Mouse (Mus musculus) testis, adult 2 months (tissue): ENCODE measurements around the gene Zfp69. TPM values are rescaled to one million over a fixed set of nuclear protein-coding genes. Genes with fewer than 3 reads are reported as not detected.

Source experiments
- H3K27ac ChIP-seq: fragments of 200-500 bp; 2 replicates; pipeline ENCODE4 v1.5.1; 2012; ENCODE audit warnings: low read depth, low read length; ENCODE audit not compliant: control insufficient read depth, insufficient read depth
- H3K27me3 ChIP-seq: fragments of 200-500 bp; 2 replicates; pipeline ENCODE4 v1.6.1; 2012; ENCODE audit warnings: mild to moderate bottlenecking, low read length, moderate library complexity; ENCODE audit not compliant: control insufficient read depth, insufficient read depth
- H3K36me3 ChIP-seq: fragments of 200-500 bp; 2 replicates; pipeline ENCODE4 v1.6.1; 2012; ENCODE audit warnings: mild to moderate bottlenecking, low read length; ENCODE audit not compliant: control insufficient read depth, insufficient read depth
- H3K4me1 ChIP-seq: fragments of 200-500 bp; 2 replicates; pipeline ENCODE4 v1.6.1; 2012; ENCODE audit warnings: low read length; ENCODE audit not compliant: control insufficient read depth, insufficient read depth
- H3K4me3 ChIP-seq: fragments of 200-500 bp; 2 replicates; pipeline ENCODE4 v1.5.1; 2012; ENCODE audit warnings: low read depth, mild to moderate bottlenecking, low read length, moderate library complexity, mixed read lengths; ENCODE audit not compliant: control insufficient read depth
- CTCF ChIP-seq: fragments of 200-500 bp; IDR thresholded peaks from 2 replicates; pipeline ENCODE4 v1.5.1; 2012; ENCODE audit warnings: low read depth, mild to moderate bottlenecking, inconsistent platforms, low read length, moderate library complexity; ENCODE audit not compliant: control insufficient read depth, insufficient read depth, insufficient replicate concordance
- POLR2A ChIP-seq: fragments of 200-500 bp; IDR thresholded peaks from 2 replicates; pipeline ENCODE4 v1.6.1; 2012; ENCODE audit warnings: low read depth, mild to moderate bottlenecking, inconsistent platforms, low read length, moderate library complexity; ENCODE audit not compliant: control insufficient read depth
- polyA plus RNA-seq: library from polyadenylated mRNA; depleted of rRNA; stranded (reverse); fragments of >200 nt; gene quantifications from 2 replicates; pipeline ENCODE4 v1.2.3, GENCODE M21; 2012

Gene Zfp69
- polyA plus RNA-seq, 1 experiment, result 2.4 TPM

- Histone ChIP-seq H3K27me3 (no peaks in the 10 kb centered on the region), H3K36me3 (no peaks in the 10 kb centered on the region), H3K27ac (no peak overlapping the region), H3K4me1 (peaks cover 8% of the 10 kb centered on the region), H3K4me3 (no peak overlapping the region)
- TF ChIP-seq CTCF (no peak), POLR2A (no peak)
These were observed 1.5 kb upstream of the Zfp69 start for GRCm38 (mm10) chr4:120953038-120953437.

GRCm38 (mm10) chr4:120952163-120952562, 664 bp upstream of the Zfp69 start:
- H3K27ac ChIP-seq, result no peak overlapping the region
- peaks cover 8% of the 10 kb centered on the region for H3K4me1 ChIP-seq
- H3K4me3 ChIP-seq, result no peak overlapping the region
- TF ChIP-seq CTCF, result no peak
- no peak for TF ChIP-seq POLR2A
- H3K27me3 ChIP-seq, result no peaks in the 10 kb centered on the region
- H3K36me3 ChIP-seq, result no peaks in the 10 kb centered on the region

GRCm38 (mm10) chr4:120950763-120951427, 604 bp downstream of the Zfp69 start:
- no peak for TF ChIP-seq CTCF
- no peak for TF ChIP-seq POLR2A
- Histone ChIP-seq H3K4me1 (peaks cover 8% of the 10 kb centered on the region), H3K4me3 (peak overlapping the region; percentile 97), H3K27me3 (no peaks in the 10 kb centered on the region), H3K27ac (peak overlapping the region; percentile 74), H3K36me3 (no peaks in the 10 kb centered on the region)

GRCm38 (mm10) chr4:120948938-120949337, 2.6 kb downstream of the Zfp69 start:
- H3K36me3 ChIP-seq, result no peaks in the 10 kb centered on the region
- H3K4me3 ChIP-seq, result no peak overlapping the region
- no peaks in the 10 kb centered on the region for H3K27me3 ChIP-seq
- H3K4me1 ChIP-seq, result peaks cover 8% of the 10 kb centered on the region
- no peak for TF ChIP-seq POLR2A
- TF ChIP-seq CTCF, result no peak
- no peak overlapping the region for H3K27ac ChIP-seq

- H3K4me3 ChIP-seq, result no peak overlapping the region
- H3K27ac ChIP-seq, result no peak overlapping the region
- H3K27me3 ChIP-seq, result no peaks in the 10 kb centered on the region
- no peak for TF ChIP-seq CTCF
- no peak for TF ChIP-seq POLR2A
- peaks cover 2% of the 10 kb centered on the region; the same call in 1 of the 2 replicates for H3K4me1 ChIP-seq
- H3K36me3 ChIP-seq, result no peaks in the 10 kb centered on the region
These were observed 16.5 kb downstream of the Zfp69 start for GRCm38 (mm10) chr4:120935006-120935405.

GRCm38 (mm10) chr4:120930736-120931135, 20.8 kb downstream of the Zfp69 start:
- H3K4me1 ChIP-seq, result peaks cover 2% of the 10 kb centered on the region; the same call in 1 of the 2 replicates
- H3K27ac ChIP-seq, result no peak overlapping the region
- TF ChIP-seq CTCF (no peak), POLR2A (no peak)
- H3K27me3 ChIP-seq, result no peaks in the 10 kb centered on the region
- no peak overlapping the region; the same call in 1 of the 2 replicates for H3K4me3 ChIP-seq
- no peaks in the 10 kb centered on the region for H3K36me3 ChIP-seq

GRCm38 (mm10) chr4:120928686-120929085, 22.8 kb downstream of the Zfp69 start:
- TF ChIP-seq POLR2A (no peak), CTCF (no peak)
- H3K4me1 ChIP-seq, result peaks cover 2% of the 10 kb centered on the region; the same call in 1 of the 2 replicates
- H3K27ac ChIP-seq, result no peak overlapping the region

More at GRCm38 (mm10) chr4:120928686-120929085, 22.8 kb downstream of the Zfp69 start:
- no peaks in the 10 kb centered on the region for H3K36me3 ChIP-seq
- no peak overlapping the region for H3K4me3 ChIP-seq
- H3K27me3 ChIP-seq, result no peaks in the 10 kb centered on the region
